Mouse (Mus musculus): ENCODE results near the gene Gm13693. TPM values are rescaled to one million over a fixed set of nuclear protein-coding genes. Genes with fewer than 3 reads are reported as not detected.
"Not testable (repeated sequence)": the region's sequence is repeated elsewhere in the genome, so short reads cannot be mapped to it uniquely, and the experiment has no call there.

Gm13693 gene
- not detected in 2 replicates for polyA plus RNA-seq (2016; fragmentation: Nextera tagmentation; extraction: Ambion mirVana)

GRCm38 (mm10) chr2:83961203-83961602 is at the start of gene Gm13693:
Gene Gm13693, plus strand, starts transcription at chr2:83961503.
- H3K4me3 ChIP-seq; H3K27me3 ChIP-seq (ENCODE audit: low read depth, poor library complexity, severe bottlenecking); H3K4me1 ChIP-seq; H3K9me3 ChIP-seq (replicated peaks); DNase-seq (ENCODE audit: low spot score); H3K36me3 ChIP-seq; H3K27ac ChIP-seq: not testable (repeated sequence)
- whole genome bisulfite sequencing: no CpG with 5 or more reads among the region's 6 CpGs

DNA sequence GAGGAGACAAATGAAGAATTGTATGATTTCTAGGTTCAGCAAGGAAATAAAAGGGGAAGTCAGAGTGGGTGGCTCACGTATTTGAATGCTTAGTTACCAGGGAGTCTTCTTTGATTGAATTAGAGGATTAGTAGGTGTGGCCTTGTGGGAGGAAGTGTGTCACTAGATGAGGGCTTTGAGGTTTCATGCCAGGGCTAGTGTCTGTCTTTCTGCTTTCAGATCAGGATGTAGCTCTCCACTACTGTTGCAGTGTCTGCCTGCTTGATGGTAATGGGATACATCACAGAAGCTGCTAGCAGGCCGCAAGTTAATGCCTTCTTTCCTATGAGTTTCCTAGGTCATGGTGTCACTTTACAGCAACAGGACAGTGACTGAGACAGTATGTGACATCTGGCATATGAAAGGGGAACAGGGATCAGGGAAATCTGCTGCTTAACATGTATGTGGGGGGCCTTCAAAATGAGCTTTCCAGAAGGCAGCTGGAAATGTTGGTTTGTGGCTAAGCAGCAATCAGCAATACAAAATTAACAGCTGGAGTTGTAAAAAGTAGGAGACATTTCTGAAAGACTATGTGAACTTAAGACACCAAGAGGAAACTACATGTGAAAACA is 31.7 kb upstream of the Gm13693 start:
- no peaks in the 10 kb centered on the region for H3K36me3 ChIP-seq
- WGBS: 60% methylated on average over 2 of the region's 2 CpGs

GRCm38 (mm10) chr2:83940931-83941361 is 20.4 kb upstream of the Gm13693 start, which contains the start of gene Zswim2:
Gene Zswim2, minus strand, starts transcription at chr2:83941228.
- under 1% methylated on average over 20 of the region's 20 CpGs for WGBS
- Histone ChIP-seq H3K36me3 (no peaks in the 10 kb centered on the region), H3K4me1 (peaks cover 8% of the 10 kb centered on the region), H3K4me3 (peak within 1 kb of the TSS; percentile 51), H3K27me3 (ENCODE audit: low read depth, poor library complexity, severe bottlenecking) (no peaks in the 10 kb centered on the region), H3K27ac (no peak within 1 kb of the TSS), H3K9me3 (replicated peaks) (no peaks in the 10 kb centered on the region)
- DNase-seq (ENCODE audit: low spot score): peak; percentile 80

More for the DNA sequence above, 31.7 kb upstream of the Gm13693 start:
- Histone ChIP-seq H3K4me1 (peaks cover 7% of the 10 kb centered on the region), H3K27ac (no peak overlapping the region), H3K9me3 (replicated peaks) (no peaks in the 10 kb centered on the region), H3K27me3 (ENCODE audit: low read depth, poor library complexity, severe bottlenecking) (no peaks in the 10 kb centered on the region), H3K4me3 (no peak overlapping the region)
- DNase-seq (ENCODE audit: low spot score): no peak

- H3K27ac ChIP-seq: no peak overlapping the region
- WGBS: 65% methylated on average over 3 of the region's 3 CpGs
- H3K4me3 ChIP-seq: peak overlapping the region; percentile 51; the same call in 1 of the 2 replicates
These were observed 19.9 kb upstream of the Gm13693 start for GRCm38 (mm10) chr2:83941378-83941777.

GRCm38 (mm10) chr2:83941792-83942191 is 19.5 kb upstream of the Gm13693 start:
- no peak overlapping the region for H3K27ac ChIP-seq
- no peaks in the 10 kb centered on the region for H3K36me3 ChIP-seq
- no peak overlapping the region for H3K4me3 ChIP-seq
- H3K27me3 ChIP-seq (ENCODE audit: low read depth, poor library complexity, severe bottlenecking): no peaks in the 10 kb centered on the region
- DNase-seq (ENCODE audit: low spot score): no peak
- H3K9me3 ChIP-seq (replicated peaks): no peaks in the 10 kb centered on the region
- 76% methylated on average over 4 of the region's 4 CpGs for WGBS
- H3K4me1 ChIP-seq: peaks cover 10% of the 10 kb centered on the region

More at GRCm38 (mm10) chr2:83941378-83941777, 19.9 kb upstream of the Gm13693 start:
- no peaks in the 10 kb centered on the region for H3K36me3 ChIP-seq
- H3K4me1 ChIP-seq: peaks cover 10% of the 10 kb centered on the region
- no peaks in the 10 kb centered on the region for H3K9me3 ChIP-seq (replicated peaks)
- H3K27me3 ChIP-seq (ENCODE audit: low read depth, poor library complexity, severe bottlenecking): no peaks in the 10 kb centered on the region
- DNase-seq (ENCODE audit: low spot score): no peak

GRCm38 (mm10) chr2:83955393-83955792 is 5.9 kb upstream of the Gm13693 start, which contains the start of gene Gm13698:
Gene Gm13698, plus strand, starts transcription at chr2:83955693.
- H3K4me3 ChIP-seq; H3K27me3 ChIP-seq (ENCODE audit: low read depth, poor library complexity, severe bottlenecking); DNase-seq (ENCODE audit: low spot score); H3K36me3 ChIP-seq; H3K9me3 ChIP-seq (replicated peaks); H3K27ac ChIP-seq; H3K4me1 ChIP-seq: not testable (repeated sequence)
- WGBS: no CpG with 5 or more reads among the region's 6 CpGs

- H3K27me3 ChIP-seq (ENCODE audit: low read depth, poor library complexity, severe bottlenecking); DNase-seq (ENCODE audit: low spot score); H3K9me3 ChIP-seq (replicated peaks); H3K27ac ChIP-seq; H3K4me3 ChIP-seq; H3K4me1 ChIP-seq; H3K36me3 ChIP-seq: not testable (repeated sequence)
- WGBS: no CpG with 5 or more reads among the region's 6 CpGs
These were observed 5.7 kb downstream of the Gm13693 start, which contains the start of gene Gm13695 for GRCm38 (mm10) chr2:83967013-83967412. Gene Gm13695, plus strand, starts transcription at chr2:83967313.

DNA sequence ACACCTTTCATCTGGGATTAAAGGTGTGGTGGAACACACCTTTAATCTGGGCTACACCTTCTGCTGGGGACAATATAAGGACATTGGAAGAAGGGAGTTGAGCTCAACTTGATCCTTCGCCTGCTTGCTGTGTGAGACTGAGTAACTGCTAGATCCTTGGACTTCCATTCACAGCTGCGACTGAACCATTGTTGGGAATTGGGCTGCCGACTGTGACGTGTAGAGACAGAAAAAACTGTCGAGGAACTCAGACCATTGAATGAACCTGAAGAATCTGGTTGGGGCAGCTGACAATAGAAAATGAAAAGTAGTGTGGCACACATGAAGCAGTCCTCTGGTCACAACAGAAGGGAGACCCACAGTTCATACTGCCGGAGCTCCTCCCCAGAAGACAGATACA is 11.5 kb downstream of the Gm13693 start, which contains the start of gene Gm13696:
TSS of gene Gm13696 (plus strand) at position 301 of the 400 bp plus-strand sequence.
- not testable (repeated sequence) for H3K4me3 ChIP-seq; DNase-seq (ENCODE audit: low spot score); H3K27ac ChIP-seq; H3K9me3 ChIP-seq (replicated peaks); H3K4me1 ChIP-seq; H3K27me3 ChIP-seq (ENCODE audit: low read depth, poor library complexity, severe bottlenecking); H3K36me3 ChIP-seq
- no CpG with 5 or more reads among the region's 6 CpGs for WGBS

DNA sequence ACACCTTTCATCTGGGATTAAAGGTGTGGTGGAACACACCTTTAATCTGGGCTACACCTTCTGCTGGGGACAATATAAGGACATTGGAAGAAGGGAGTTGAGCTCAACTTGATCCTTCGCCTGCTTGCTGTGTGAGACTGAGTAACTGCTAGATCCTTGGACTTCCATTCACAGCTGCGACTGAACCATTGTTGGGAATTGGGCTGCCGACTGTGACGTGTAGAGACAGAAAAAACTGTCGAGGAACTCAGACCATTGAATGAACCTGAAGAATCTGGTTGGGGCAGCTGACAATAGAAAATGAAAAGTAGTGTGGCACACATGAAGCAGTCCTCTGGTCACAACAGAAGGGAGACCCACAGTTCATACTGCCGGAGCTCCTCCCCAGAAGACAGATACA is 17.3 kb downstream of the Gm13693 start, which contains the start of gene Gm13694:
TSS of gene Gm13694 (plus strand) at position 301 of the 400 bp plus-strand sequence.
- not testable (repeated sequence) for H3K27me3 ChIP-seq (ENCODE audit: low read depth, poor library complexity, severe bottlenecking); H3K4me3 ChIP-seq; H3K9me3 ChIP-seq (replicated peaks); H3K27ac ChIP-seq; DNase-seq (ENCODE audit: low spot score); H3K4me1 ChIP-seq; H3K36me3 ChIP-seq
- no CpG with 5 or more reads among the region's 6 CpGs for WGBS

DNA sequence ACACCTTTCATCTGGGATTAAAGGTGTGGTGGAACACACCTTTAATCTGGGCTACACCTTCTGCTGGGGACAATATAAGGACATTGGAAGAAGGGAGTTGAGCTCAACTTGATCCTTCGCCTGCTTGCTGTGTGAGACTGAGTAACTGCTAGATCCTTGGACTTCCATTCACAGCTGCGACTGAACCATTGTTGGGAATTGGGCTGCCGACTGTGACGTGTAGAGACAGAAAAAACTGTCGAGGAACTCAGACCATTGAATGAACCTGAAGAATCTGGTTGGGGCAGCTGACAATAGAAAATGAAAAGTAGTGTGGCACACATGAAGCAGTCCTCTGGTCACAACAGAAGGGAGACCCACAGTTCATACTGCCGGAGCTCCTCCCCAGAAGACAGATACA is 23.1 kb downstream of the Gm13693 start, which contains the start of gene Gm13697:
TSS of gene Gm13697 (plus strand) at position 301 of the 400 bp plus-strand sequence.
- H3K4me3 ChIP-seq; H3K36me3 ChIP-seq; H3K27ac ChIP-seq; H3K27me3 ChIP-seq (ENCODE audit: low read depth, poor library complexity, severe bottlenecking); H3K9me3 ChIP-seq (replicated peaks); DNase-seq (ENCODE audit: low spot score); H3K4me1 ChIP-seq: not testable (repeated sequence)
- no CpG with 5 or more reads among the region's 6 CpGs for WGBS

- not testable (repeated sequence) for H3K9me3 ChIP-seq (replicated peaks); H3K4me1 ChIP-seq; H3K27ac ChIP-seq; H3K27me3 ChIP-seq (ENCODE audit: low read depth, poor library complexity, severe bottlenecking); DNase-seq (ENCODE audit: low spot score); H3K4me3 ChIP-seq; H3K36me3 ChIP-seq
- no CpG with 5 or more reads among the region's 6 CpGs for WGBS
These were observed 28.9 kb downstream of the Gm13693 start, which contains the start of gene Gm13691 for GRCm38 (mm10) chr2:83990253-83990652. Gene Gm13691, plus strand, starts transcription at chr2:83990553.

GRCm38 (mm10) chr2:83993639-83994255 is 32.4 kb downstream of the Gm13693 start:
- not testable (repeated sequence) for H3K27me3 ChIP-seq (ENCODE audit: low read depth, poor library complexity, severe bottlenecking); DNase-seq (ENCODE audit: low spot score); H3K4me3 ChIP-seq; H3K27ac ChIP-seq; H3K9me3 ChIP-seq (replicated peaks); H3K36me3 ChIP-seq; H3K4me1 ChIP-seq
- 62% methylated on average over 8 of the region's 9 CpGs for WGBS

- not testable (repeated sequence) for H3K27ac ChIP-seq; H3K4me3 ChIP-seq; H3K27me3 ChIP-seq (ENCODE audit: low read depth, poor library complexity, severe bottlenecking); H3K4me1 ChIP-seq; H3K36me3 ChIP-seq; DNase-seq (ENCODE audit: low spot score); H3K9me3 ChIP-seq (replicated peaks)
- 92% methylated on average over 2 of the region's 3 CpGs for WGBS
These were observed 33.2 kb downstream of the Gm13693 start for GRCm38 (mm10) chr2:83994526-83994925.
